Mouse (Mus musculus) frontal cortex, postnatal 36 days (tissue): Measurements from ENCODE around the gene Xirp1.
A peak's percentile ranks its signal among the peaks of the same experiment; 100 is the strongest.

ENCODE experiments used
- DNase-seq, 2 experiments: peaks; one replicate each; pipeline ENCODE4 v3.0.0; 2022; ENCODE audit warnings: low spot score in 2 of 2

Xirp1 gene

DNA sequence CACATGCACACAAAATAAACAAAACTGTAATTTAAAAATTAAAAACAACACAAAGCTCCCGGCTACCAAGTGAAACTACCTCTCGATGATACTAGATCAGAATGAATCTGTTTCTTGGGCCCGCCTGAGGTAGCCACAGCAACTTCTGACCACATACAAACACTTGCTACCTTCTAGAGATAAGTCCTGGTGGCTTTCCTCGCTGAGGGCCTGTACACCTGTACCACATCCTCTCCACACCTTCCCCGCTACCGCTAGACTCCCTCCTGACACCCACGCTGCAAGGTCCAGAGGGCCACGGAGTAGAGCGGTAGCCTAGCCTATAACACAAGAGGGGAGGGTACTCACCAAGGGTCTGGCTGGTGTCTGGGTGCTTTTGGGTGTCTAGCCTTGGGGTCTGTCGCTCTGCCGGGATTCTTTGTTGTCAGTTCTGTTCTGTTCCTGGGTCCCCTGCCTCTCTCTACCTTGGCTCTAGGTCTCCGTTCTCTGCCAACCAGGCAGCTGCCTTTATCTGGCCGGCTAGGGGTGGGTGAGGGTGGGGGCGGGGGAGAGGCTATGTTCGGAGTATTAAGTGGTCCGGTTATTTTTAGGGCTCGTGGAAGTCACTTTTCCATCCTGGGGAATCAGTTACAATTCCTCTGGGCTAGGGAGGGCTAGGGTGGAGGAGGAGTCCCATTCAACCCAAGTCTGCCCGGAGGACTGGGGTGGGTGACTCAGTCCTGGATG lies at the start of gene Xirp1:
TSS of gene Xirp1 (minus strand) at position 513 of the 726 bp plus-strand sequence.
- DNase-seq: no peak

DNA sequence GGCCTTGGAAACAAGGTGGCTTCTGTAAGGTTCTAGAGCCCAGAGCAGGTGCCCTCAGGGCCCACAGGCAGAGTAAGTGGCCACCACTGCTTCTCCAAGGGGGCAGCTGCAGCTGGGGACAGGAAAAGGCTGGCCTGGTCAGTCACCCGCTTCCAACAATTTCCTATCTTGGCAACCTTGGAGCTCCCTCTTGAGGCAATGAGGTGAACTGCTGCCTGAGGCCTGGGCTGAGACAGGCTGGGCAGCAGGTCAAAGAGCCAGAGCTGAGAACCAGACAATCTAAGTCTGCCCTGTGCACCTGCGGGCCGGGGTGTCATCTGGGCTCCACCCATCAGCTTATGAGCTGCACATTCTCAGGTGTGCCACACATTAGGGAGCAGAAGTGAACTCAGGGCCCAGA lies 49.8 kb upstream of the Xirp1 start:
- peak; percentile 78 to 81 for DNase-seq

DNA sequence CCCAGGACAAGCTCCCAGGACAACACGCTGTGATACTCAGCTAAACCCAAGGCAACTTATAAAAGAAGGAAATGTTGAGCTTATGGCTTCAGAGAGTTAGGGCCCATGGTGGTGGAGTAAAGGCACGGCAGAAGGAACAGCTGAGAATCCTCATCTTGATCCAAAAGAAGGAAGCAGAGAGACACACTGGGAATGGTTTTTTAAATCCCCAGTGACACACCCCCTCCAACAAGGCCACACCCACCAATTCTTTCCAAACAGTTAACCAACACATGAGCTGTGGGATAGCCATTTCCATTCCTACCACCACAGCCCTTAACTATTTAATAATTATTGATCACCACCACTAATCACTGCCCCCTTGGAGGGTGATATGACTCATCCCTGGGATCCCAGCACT lies 47.9 kb upstream of the Xirp1 start:
- DNase-seq: no peak

DNA sequence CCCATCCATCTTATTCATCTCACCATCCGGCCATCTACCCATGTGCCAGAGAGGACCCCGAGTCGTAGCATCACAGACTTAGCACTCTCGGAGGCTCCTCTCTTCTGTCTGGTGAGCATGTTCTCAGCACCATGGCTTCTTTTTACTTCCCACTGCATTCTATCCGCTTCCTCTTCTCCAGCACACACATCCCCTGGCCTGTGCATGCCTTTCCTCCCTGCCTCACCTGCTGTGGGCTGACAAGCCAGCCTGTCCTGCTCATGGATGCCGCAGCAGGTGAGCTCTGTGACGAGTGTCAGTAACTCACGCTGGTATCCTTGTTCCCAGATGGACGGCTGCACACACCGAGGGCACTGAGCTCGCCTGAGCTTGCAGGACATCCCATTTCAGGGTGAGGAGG lies 46.4 kb upstream of the Xirp1 start, which contains the start of gene Cx3cr1:
TSS of gene Cx3cr1 (minus strand) at position 101 of the 400 bp plus-strand sequence.
- DNase-seq: no peak

DNA sequence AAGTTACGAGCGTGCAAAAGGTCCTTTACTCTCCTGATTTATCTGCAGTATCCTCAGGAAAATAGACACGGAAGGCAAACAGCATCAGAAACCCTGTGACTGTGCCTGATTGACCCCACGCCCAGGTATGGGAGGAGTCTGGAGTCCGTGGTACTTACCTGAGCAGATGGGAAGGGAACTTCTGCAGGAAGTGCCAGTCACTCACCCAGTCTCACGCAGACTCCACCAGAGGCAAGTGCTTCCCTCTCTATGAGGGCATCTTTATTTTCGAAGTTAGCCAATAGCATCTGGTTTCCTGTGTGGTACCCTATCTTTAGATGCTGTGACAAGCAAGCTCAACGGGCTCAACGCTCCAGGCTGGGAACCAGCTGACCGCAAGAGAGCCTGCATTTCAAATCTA lies 44.6 kb upstream of the Xirp1 start:
- no peak for DNase-seq

DNA sequence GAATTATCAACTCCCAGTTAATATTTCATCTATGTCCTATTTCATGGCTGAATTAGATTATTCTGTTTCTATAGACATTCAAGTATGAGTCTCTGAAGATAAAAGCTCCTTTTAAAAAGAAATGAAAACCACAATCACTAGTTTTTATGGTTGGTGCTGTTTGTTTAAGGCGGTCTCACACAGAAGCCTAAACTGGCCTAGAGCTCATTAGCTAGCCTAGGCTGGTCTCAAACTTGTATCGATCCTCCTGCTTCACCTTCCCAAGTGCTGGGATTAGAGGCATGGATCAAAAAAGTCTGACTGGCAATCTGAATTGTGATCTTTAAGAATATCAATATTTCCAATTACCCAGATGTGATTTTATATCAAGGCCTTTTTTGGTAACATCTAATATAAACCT lies 44.2 kb upstream of the Xirp1 start:
- DNase-seq: no peak

DNA sequence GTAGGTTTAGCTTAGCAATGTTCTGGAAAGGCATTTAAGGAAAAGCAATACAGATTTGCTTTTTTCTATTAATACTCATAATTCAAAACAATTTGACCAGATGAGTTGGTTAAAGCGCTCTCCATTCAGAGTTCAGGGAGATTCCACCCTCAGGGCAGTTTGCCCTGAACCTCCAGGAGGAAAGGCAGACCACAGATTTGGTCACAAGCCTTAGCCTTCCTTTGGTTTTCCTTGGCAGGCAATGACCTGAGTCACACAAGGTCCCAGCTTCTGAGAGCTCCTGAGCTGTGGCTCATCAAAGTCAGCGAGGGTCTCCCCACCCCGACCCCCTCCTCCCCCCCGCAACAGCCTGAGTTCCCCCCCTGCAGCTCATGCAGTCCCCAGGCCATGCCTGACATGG lies 40.9 kb upstream of the Xirp1 start:
- no peak for DNase-seq

DNA sequence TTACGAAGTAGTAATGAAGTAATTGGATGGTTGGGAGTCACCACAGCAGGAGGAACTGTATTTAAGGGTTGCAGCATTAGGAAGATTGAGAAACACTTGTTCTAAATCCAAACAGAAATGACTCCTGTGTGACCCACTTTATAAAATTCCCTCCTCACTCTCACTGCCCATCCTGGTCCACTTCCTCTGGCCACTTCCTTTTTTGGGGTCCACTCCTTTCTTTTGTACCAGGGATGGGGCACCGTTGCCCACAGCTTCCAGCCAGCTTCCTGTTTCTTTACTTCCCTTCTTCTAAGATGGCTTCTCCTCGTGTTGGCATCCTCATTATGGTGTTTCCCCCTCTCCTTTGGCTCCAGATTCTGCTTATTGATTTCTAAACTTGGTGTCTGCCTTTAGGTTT lies 35.3 kb upstream of the Xirp1 start:
- no peak for DNase-seq

DNA sequence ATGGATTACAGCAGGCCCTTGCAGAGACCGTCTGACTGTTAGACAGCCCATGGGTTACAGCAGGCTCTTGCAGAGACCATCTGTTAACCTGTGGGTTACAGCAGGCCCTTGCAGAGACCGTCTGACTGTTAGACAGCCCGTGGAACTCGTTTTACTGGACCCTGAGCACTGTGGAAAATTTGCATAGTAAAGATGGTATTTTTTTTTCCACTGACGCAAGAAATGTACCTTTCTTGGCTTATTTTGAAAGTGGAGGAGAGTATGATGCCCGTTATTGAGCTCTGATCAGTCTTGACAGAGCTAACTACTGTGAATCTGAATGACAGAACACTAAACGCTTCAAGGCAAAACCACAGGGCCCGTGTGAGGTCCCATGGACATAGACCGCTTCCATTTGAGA lies 32.8 kb upstream of the Xirp1 start:
- DNase-seq: no peak

DNA sequence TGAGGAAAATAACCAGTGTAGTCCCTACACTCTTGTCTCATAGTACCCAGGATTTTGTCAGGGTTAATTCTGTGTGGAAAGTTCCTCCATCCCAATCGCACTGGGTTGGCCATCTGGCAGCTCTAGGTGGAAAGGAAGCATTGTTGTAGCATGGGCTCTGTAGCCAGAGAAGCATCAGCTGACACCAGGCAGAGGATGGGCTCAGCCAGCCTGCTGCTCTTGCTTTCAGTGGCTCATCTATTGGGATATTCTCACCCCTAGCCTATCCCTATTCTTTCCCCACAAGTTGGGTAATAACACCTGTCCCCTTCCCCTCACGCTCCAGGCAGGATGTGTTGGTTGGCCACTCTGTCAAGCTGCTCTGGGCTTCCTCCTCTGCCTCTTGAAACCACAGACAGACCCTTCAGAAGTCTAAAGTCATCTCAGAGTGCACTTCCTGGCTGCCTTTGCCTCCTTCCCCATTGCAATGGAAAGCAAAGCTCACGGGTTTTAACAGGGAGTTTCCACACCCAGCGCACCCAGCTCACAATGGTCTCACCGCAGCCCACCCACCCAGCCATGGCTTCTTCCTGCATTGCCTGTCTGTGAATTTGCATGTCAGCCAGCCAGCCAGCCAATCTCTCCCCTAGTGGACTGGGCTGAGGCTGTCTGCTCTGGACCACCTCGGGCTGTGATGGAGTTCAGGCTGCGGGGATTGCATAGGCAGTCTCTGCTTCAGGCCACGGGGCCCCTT lies 31.3 kb upstream of the Xirp1 start:
- DNase-seq: no peak

DNA sequence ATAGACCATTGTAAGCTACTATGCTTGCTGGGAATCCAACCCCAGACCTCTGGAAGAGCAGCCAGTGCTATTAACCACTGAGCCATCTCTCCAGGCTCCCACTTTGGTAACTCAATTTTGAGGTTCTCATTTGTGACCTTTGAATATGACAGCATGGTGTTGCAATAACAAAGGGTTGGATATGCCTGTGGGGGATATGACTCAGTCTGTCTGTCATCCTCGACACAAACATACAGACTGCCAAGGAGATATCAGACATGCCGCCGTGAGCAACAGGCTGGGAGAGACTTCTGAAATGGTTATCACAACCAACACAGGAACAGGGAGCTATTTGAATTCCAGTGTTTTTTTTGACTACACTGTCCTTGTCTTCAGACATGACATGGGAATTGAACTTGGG lies 26.0 kb upstream of the Xirp1 start:
- DNase-seq: no peak

DNA sequence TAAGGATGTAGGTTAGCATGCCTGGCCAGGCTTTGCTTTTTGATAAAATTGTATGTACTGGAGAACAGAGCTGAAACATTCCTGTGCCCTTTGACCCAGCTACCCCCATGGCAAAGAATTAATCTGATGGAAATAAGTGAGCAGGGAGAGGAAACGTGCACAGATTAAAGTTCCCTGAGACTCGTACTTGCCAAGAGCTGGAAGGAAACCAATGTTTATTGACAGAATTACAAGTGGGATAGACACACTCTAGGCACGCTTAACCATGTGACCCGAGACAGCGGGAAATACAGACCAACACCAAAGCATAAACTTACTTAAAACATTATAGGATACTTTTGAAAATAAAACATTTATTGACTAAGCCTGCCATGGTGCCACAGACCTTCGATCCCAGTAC lies 25.1 kb upstream of the Xirp1 start:
- DNase-seq: no peak

DNA sequence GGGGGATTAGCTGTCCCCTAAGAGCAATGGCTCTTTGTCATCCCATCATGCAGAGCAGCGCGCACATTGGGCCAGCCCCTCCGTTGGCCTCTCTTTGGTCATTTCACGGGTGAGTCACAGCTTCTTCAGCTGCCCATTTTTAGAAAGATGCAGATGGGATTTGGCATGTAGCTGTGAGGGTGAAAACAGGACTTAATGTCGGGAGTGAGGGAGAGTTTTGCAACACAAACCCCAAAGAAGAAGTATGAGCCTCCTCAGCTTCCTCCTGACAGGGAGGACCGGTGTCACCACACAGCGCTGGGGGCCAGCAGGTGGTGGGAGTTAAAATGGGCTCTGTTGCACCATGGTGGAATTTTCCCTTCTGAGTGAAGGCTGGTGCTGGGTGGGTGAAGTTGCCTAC lies 19.7 kb upstream of the Xirp1 start:
- no peak for DNase-seq

DNA sequence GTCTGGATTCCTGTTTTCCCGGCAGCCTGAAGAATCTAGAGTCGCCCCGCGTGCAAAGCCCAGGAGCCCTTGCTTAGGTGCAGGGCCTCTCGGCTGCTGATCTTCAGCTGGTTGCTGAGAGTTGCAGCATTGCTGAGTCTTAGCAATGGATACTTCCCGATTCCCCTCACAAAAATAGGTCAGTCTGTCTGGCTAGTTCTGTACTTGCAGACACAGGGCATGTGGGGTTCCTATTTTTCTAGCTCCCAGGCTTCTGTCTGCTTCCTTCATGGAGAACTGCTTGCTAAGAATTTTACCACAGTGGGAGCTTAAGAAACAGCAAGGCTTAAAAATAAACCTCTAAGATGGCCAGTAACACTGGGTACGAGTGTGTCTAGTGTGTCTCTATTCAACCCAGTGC lies 14.0 kb upstream of the Xirp1 start:
- DNase-seq: no peak

DNA sequence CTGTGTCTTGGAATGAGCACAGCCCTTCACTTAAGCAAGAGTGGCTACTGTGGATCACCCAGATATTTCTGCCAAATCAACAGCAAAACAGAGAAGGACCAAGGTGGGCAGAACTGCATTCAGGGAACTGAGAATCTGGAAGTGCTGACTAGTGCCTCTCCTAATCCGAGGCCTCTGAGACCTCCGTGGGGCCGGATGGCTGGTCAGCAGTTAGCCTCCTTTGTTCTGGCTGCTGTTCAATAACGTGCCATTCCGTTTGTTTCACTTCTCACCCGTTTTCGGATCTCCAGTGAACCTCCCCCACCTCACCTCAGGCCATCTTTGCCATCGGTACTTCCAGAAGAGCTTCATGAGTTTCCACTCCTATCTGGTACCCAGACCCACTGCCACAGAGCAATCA lies 11.0 kb upstream of the Xirp1 start:
- DNase-seq: no peak

DNA sequence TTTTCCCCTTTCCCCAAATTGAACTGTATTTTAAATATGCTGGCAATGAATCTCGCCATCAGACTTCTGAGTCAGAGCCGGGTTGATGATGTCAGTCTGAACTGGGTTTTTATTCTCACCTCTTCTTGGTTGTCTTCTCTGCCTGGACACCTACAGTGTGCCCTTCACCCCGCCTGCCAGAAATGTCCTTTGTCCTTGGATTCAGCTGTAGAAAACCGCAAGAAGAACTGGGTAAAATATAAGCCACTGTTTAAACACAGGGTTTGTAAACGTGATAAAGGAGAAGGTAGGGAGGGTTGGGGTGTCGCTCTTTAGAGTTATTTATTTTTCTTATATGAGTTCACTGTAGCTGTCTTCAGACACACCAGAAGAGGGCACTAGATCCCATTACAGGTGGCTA lies 9.3 kb upstream of the Xirp1 start:
- no peak for DNase-seq

DNA sequence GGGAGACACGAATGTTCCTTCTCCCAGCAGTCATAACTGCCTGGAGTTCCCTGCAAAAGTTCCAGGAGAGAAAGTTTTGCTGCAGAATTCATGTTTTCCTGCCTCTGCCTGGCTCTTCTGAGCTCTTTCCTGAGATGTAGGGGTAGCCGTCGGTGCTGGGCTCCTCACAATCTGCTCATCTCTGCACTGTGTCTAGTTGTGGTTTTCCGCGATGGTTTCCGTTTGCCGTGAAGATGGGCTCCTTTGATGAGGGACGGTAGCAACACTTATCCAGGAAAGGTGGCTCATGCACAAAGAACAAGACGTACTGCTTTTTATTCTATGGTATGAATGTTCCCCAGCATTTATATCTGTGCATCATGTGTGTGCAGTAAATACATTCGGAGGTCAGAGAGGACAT lies 7.0 kb upstream of the Xirp1 start:
- no peak for DNase-seq

DNA sequence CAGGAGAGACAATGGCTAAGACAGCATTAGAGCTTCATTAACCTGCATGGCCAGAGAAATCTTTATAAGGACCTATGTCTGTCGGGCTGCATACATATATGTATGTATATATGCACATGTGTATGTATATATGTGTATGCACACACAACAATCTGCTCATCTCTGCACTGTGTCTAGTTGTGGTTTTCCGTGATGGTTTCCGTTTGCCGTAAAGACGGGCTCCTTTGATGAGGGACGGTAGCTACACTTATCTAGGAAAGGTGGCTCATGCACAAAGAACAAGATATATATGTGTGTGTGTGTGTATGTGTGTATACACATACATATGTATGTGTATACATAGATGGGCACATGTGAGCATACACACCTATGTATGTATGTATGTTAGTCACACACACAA lies 6.5 kb upstream of the Xirp1 start:
- DNase-seq: no peak

DNA sequence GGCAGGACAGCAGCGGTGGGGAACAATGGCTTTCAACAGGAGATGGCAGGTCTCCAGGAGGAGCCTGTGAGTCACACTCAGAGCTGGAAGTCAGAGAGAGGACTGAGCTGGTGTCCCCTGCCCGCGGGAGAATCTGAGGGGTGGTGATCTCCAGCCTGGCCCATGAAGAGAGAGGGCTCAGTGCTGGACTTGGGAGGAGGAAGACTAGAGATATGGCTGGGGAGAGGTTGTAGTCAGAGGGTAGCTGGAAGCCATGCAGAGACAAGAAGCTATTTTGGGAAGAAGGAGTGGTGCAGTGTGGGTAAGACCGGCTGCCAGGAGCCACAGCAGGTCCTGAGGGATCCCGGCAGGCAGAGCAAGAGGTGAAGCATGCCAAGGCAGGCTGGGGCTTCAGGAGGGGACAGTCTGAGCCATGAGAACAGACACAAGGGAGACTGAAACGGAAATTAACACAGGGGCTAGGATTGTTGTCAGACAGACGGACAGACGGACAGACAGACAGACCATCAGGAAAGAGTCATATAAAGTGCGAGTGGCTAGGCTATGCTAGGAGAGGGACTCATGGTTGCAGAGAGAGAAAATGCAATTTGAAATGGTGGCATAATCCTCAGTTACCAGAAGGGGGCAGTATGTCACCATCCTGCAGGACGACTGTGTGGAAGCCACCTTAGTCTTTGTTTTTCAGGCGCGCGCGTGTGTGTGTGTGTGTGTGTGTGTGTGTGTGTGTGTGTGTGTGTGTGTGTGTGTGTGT lies 4.2 kb upstream of the Xirp1 start:
- DNase-seq: peak in 1 of 2 experiments; percentile 46

DNA sequence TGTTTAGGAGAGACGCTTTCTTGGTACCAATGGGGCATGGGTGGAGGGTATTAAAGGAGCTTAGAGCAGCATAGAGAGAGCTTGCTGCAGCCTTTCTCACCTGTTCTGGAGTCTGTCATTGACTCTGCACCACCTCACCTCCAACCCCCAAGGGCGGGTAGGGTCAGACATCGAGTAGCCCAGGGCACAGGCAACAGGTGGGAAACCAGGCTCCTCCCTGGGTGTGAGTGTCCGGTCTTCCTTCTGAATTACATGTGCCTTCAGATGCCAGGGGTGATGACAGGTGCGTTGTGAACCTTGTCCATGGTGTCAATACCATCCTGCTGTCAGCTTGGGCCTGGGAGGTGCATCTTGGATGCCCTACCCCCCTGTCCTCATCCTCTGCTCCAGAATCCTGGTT lies 1.2 kb upstream of the Xirp1 start:
- no peak for DNase-seq

DNA sequence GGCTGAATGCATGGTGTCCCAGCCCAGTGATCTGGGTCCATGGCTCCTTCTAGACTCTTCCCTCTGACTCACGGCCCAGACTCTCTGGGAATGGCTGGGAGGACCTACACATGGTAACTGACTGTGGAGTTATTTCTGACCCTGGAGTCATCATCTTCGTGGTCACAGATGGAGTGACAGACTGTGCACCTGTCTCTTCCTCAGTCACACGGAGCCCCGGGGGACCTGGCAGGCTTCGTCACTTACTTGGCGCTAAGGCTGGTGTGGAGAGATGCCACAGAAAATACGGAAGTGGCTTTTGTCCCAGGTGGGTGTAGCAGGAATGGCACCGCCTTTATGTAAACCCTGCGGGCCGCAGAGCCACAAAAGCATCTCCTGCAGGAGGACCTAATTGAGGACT lies 773 bp upstream of the Xirp1 start:
- peak in 1 of 2 experiments; percentile 26 for DNase-seq

DNA sequence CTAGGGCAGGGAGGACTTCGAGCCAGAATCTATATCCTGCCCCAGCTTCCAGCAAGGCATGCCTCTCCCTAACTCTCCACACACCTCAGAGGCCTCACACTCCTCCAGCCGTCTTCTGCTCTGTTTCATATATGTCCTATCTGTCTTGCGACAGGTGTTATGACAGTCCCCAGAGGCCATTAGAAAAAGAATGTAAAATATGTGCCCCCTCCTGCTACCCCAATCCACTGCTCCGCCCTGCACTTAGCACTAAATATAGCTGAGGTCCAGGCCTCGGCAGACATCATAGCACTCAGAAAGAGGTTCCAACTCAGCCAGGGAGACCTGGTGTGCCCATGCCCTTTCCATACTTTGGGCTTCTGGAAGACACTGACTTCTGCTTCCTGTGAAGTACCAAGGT lies 2.2 kb downstream of the Xirp1 start:
- DNase-seq: no peak
